Mouse (Mus musculus) spleen, embryonic (tissue): ENCODE data around the gene Kat6b.

ENCODE experiments used
- CTCF ChIA-PET: fragments of 350-600 bp; sonication (Branson Sonifier 250); formaldehyde crosslinking; loops from one replicate; lab custom pipeline; 2022; lab: Charles Lee

The Kat6b gene

GRCm38 (mm10) chr14:21696186-21696830, 215.1 kb downstream of the Kat6b start:
- CTCF ChIA-PET = no interaction called here

- CTCF ChIA-PET = no interaction called here
Measured at GRCm38 (mm10) chr14:21702691-21703090, 221.5 kb downstream of the Kat6b start.

GRCm38 (mm10) chr14:21703255-21703654, 222.0 kb downstream of the Kat6b start:
- CTCF ChIA-PET = no interaction called here

- CTCF ChIA-PET = no interaction called here
Measured at GRCm38 (mm10) chr14:21705462-21705861, 224.2 kb downstream of the Kat6b start.

- CTCF ChIA-PET = no interaction called here
Measured at GRCm38 (mm10) chr14:21706759-21707571, 225.7 kb downstream of the Kat6b start.

GRCm38 (mm10) chr14:21709545-21709944, 228.3 kb downstream of the Kat6b start:
- CTCF ChIA-PET = no interaction called here

GRCm38 (mm10) chr14:21711231-21711630, 230.0 kb downstream of the Kat6b start:
- CTCF ChIA-PET = no interaction called here

GRCm38 (mm10) chr14:21714486-21714885, 233.3 kb downstream of the Kat6b start, which contains the start of gene Dupd1:
Dupd1 (minus strand) TSS chr14:21714576.
- CTCF ChIA-PET = no interaction called here

- CTCF ChIA-PET = no interaction called here
Measured at GRCm38 (mm10) chr14:21719646-21720383, 238.6 kb downstream of the Kat6b start.

- CTCF ChIA-PET = no interaction called here
Measured at GRCm38 (mm10) chr14:21720430-21721205, 239.4 kb downstream of the Kat6b start.
